Mouse (Mus musculus) embryonic facial prominence, embryonic 14.5 days (tissue): ENCODE data around the gene Myog. TPM values are rescaled to one million over a fixed set of nuclear protein-coding genes. Genes with fewer than 3 reads are reported as not detected.

Source experiments
- ATAC-seq: fragments of 200-750 bp; cut with Nextera tagmentation; 2 replicates; pipeline ENCODE4 v1.8.0; 2017; ENCODE audit warnings: low read depth, moderate number of reproducible peaks, moderate TSS enrichment
- DNase-seq: peaks from one replicate; pipeline ENCODE4 v3.0.0-alpha.2; 2015; ENCODE audit warnings: low spot score
- H3K27ac ChIP-seq: fragments of 300-500 bp; sonication (generic); replicated peaks from 2 replicates; pipeline ENCODE4 v1.5.1; 2014; ENCODE audit warnings: low read depth, mild to moderate bottlenecking, low read length, moderate library complexity
- H3K27me3 ChIP-seq: fragments of 300-500 bp; sonication (generic); replicated peaks from 2 replicates; pipeline ENCODE4 v1.6.1; 2014; ENCODE audit warnings: low read length; ENCODE audit not compliant: control insufficient read depth, insufficient read depth
- H3K36me3 ChIP-seq: fragments of 300-500 bp; sonication (generic); 2 replicates; pipeline ENCODE4 v1.6.1; 2014; ENCODE audit warnings: low read length, mixed read lengths; ENCODE audit not compliant: control insufficient read depth, insufficient read depth
- H3K4me1 ChIP-seq: fragments of 300-500 bp; sonication (generic); 2 replicates; pipeline ENCODE4 v1.6.1; 2014; ENCODE audit warnings: antibody characterized with exemption, low read length; ENCODE audit not compliant: control insufficient read depth, insufficient read depth
- H3K4me2 ChIP-seq: fragments of 300-500 bp; sonication (generic); 2 replicates; pipeline ENCODE4 v1.6.1; 2014; ENCODE audit warnings: low read depth, mild to moderate bottlenecking, low read length, moderate library complexity, mixed read lengths
- H3K4me3 ChIP-seq: fragments of 300-500 bp; sonication (generic); 2 replicates; pipeline ENCODE4 v1.5.1; 2014; ENCODE audit warnings: low read depth, mild to moderate bottlenecking, low read length
- H3K9ac ChIP-seq: fragments of 300-500 bp; sonication (generic); 2 replicates; pipeline ENCODE4 v1.6.1; 2014; ENCODE audit warnings: low read depth, mild to moderate bottlenecking, low read length, moderate library complexity, mixed read lengths
- H3K9me3 ChIP-seq: fragments of 300-500 bp; sonication (generic); 2 replicates; pipeline ENCODE4 v1.6.1; 2016; ENCODE audit warnings: low read length; ENCODE audit not compliant: control insufficient read depth
- WGBS: fragments of 180-500 bp; shearing (Covaris S2); extraction: QIAGEN DNeasy Blood & Tissue Kit; methylation state at CpG from one replicate; pipeline ENCODE4 v1.1.7; 2014; 5-methylcytosine and 5-hydroxymethylcytosine counted together
- polyA plus RNA-seq: library from polyadenylated mRNA; unstranded; fragments of >200 nt; fragmentation: Nextera tagmentation; extraction: Ambion mirVana; gene quantifications from 2 replicates; pipeline ENCODE4 v1.2.1, GENCODE M21; 2014

Myog gene
- polyA plus RNA-seq, 1 experiment from 2014 or later, result 223 TPM

DNA sequence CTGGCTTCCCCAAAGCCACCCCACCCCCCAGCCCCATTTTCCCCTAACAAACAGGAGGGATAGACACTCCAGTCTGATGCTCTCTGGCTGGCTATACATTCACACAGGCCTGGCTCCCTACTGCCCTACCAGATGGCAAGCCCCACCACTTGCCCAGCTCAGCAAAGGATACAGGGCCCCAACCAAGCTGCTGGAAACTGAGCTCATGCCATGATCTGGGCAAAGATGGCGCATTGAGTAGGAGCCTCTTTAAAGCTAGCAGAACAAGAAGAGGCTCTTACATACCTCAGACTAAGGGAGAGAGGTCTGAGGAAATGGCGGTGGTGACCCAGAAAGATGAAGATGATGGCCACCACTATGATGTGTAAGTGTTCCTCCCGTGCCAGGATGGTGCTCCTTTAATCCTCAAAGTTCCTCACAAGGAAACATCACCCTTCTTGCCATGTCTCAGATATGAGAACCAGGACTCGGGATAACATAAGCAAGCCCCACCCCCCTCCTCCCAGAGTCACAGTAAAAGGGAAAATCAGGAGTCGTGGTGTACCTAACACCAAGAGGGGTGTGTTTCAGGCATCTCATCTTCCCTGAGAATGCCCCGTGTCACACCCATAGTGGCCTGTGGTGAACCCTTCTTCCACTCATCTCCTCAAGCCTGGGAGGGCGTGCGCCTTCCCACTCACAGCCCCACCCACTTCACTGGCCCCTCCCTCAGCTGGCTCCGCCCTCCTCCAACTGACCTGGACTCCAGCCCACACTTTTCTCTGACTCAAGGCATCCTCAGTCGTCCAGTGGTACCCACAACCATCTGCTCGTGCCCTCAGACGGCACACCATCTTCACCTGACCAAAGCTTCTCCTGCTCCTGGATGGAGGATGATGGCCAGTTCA is 46.4 kb downstream of the Myog start:
- H3K27ac ChIP-seq, result no peak overlapping the region
- no peak for ATAC-seq
- no peaks in the 10 kb centered on the region for H3K36me3 ChIP-seq
- H3K4me1 ChIP-seq, result peaks cover 15% of the 10 kb centered on the region
- H3K4me3 ChIP-seq, result no peak overlapping the region
- H3K27me3 ChIP-seq, result no peaks in the 10 kb centered on the region
- DNase-seq, result no peak
- 85% methylated on average over 12 of the region's 12 CpGs for WGBS
- no peak overlapping the region for H3K9ac ChIP-seq
- H3K4me2 ChIP-seq, result no peak overlapping the region
- no peaks in the 10 kb centered on the region for H3K9me3 ChIP-seq

DNA sequence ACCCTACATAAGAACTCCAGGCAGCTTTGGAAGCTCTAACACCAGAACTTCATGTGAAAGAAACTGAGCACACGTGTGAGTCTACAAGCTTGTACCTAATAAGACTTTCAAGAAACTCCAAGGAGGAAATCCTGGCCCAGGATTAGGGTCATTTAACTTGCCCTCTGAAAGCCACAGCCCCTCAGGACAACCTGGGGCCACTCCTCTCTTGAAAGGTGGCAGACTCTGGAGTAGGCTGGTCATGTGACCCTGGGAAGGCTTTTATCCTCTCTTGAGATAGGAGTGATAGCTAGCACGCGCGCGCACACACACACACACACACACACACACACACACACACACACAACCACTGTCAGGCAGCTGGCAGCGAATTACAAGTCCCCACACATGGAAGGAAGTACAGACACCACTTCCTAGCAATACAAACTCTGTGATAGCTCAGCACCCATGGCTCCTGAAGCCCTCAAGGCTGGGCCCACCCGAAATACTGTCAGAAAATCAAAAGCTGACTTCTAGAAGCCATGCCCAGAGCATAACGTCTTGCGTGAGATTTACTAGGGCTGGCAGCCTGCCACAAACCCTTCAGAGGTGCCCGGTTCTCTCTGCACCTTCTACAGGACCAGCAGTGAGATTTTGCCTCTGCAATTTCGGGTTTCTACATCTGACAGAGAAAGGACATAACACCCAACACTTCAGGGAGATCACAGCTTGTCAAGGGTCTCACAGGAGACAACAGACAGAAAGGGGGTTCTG is 47.3 kb downstream of the Myog start:
- Histone ChIP-seq H3K4me1 (peaks cover 15% of the 10 kb centered on the region), H3K27ac (no peak overlapping the region), H3K27me3 (no peaks in the 10 kb centered on the region), H3K36me3 (no peaks in the 10 kb centered on the region), H3K9me3 (no peaks in the 10 kb centered on the region), H3K4me2 (no peak overlapping the region), H3K9ac (no peak overlapping the region), H3K4me3 (no peak overlapping the region)
- ATAC-seq, result no peak
- no peak for DNase-seq
- WGBS, result 76% methylated on average over 11 of the region's 11 CpGs

DNA sequence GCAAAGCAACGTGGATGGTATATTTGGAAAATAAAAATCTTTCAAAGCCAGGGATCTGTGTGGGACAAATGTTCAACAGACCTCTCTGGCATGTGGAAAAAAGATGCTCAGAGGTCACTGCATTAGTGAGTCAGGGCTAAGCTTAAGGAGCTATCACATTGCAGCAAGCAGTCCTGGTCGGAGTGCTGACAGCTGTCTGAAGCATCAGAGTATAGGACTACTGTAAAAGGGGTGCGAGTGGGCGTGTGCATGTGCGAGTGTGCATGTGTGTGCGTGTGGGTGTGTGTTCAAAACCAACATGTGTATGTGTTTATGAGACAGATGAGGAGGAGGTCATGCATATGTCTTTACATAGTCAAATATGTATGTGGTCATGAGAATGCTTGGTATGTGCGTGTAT is 49.4 kb downstream of the Myog start:
- 82% methylated on average over 7 of the region's 7 CpGs for WGBS
- peak; percentile 47 for ATAC-seq
- no peaks in the 10 kb centered on the region for H3K27me3 ChIP-seq
- no peak overlapping the region for H3K4me2 ChIP-seq
- no peaks in the 10 kb centered on the region for H3K9me3 ChIP-seq
- H3K36me3 ChIP-seq, result no peaks in the 10 kb centered on the region
- no peak for DNase-seq
- peaks cover 16% of the 10 kb centered on the region; the same call in 1 of the 2 replicates for H3K4me1 ChIP-seq
- H3K27ac ChIP-seq, result no peak overlapping the region
- H3K9ac ChIP-seq, result no peak overlapping the region
- no peak overlapping the region for H3K4me3 ChIP-seq

DNA sequence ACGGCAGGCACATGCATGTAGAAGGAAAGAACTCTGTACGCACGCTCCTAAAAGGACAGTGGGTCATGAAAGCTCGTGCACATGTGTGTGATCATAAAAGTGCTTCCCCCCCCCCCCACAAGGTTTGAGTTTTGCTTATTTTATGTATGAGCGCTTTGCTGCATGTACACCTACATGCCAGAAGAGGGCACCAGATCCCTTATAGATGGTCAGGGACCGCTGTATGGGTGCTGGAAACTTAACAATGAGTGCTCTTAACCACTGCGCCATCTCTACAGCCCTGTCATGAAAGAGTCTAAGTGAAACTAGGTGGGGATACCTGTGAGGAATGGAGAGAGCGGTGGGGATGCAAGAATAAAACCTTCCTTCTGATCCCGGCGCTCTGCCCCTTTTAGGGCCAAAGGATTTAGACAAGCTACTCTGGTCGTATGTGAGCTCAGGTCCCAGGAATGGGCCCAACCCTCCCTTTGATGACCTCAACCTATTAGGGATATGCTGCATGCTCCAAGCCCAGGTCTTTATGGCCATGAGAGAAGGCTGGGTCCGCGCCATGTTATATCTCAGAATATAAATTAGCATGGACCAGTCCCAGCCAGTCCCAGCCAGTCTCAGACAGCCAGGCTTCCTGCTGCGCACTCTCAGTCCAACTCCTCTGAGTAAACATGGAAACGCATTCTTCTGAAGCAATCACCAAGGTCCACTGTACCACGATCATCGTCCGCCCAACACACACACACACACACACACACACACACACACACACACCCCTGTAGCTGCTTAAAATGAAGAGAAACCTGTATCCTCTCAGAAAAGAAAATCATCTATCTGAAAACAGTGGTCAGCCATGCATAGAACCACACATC is 50.2 kb downstream of the Myog start:
- no peak for DNase-seq
- peaks cover 21% of the 10 kb centered on the region; the same call in 1 of the 2 replicates for H3K4me1 ChIP-seq
- H3K27me3 ChIP-seq, result no peaks in the 10 kb centered on the region
- H3K9me3 ChIP-seq, result no peaks in the 10 kb centered on the region
- WGBS, result 91% methylated on average over 18 of the region's 18 CpGs
- H3K4me2 ChIP-seq, result no peak overlapping the region
- no peak overlapping the region for H3K4me3 ChIP-seq
- no peak overlapping the region for H3K9ac ChIP-seq
- ATAC-seq, result no peak
- H3K27ac ChIP-seq, result no peak overlapping the region
- H3K36me3 ChIP-seq, result no peaks in the 10 kb centered on the region

DNA sequence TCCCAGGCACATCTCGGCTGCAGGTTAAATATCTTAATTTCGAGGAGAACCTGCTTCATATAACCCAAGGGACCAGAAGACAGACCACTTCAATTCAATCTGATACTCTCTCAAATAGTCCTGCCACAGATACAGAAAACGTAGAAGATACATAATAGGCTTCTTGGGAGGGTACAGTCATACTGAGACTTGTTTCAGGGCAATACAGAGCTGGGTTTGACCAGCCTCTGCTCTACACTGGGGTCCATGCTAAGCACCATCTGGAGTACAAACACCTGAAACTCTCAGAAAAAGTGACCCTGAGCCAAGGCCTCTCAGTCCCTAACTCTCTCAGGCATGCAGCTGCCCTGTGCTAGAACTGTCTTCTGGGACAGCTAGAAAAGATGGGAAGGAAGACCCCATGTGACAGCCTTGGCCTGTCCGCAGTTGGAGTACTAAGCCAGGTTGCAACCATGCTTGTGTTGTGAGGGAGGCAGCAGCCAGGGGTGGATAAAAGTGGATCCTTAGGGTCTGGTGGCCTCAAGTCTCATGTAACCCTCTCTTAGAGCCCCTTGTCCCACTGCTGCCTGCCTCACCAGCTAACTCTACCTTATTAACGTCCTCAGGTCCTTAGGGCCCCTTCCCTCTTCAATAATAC is 52.0 kb downstream of the Myog start:
- no peak overlapping the region for H3K4me2 ChIP-seq
- 72% methylated on average over 5 of the region's 5 CpGs for WGBS
- no peak overlapping the region for H3K27ac ChIP-seq
- peaks cover 14% of the 10 kb centered on the region; the same call in 1 of the 2 replicates for H3K4me1 ChIP-seq
- ATAC-seq, result no peak
- no peak for DNase-seq
- H3K36me3 ChIP-seq, result peaks cover 15% of the 10 kb centered on the region
- H3K4me3 ChIP-seq, result no peak overlapping the region
- H3K9me3 ChIP-seq, result no peaks in the 10 kb centered on the region
- H3K27me3 ChIP-seq, result no peaks in the 10 kb centered on the region
- no peak overlapping the region for H3K9ac ChIP-seq

Other genes with a start within 250 kb of the Myog start
- gene Btg2, start 210.9 kb upstream of the Myog start, polyA plus RNA-seq, result 37.9 and 41.3 TPM in 2 replicates
- 0.18 and 0.43 TPM in 2 replicates for gene Chit1, start 178.7 kb upstream of the Myog start, polyA plus RNA-seq
- 23.3 and 27.0 TPM in 2 replicates for gene Chil1, start 107.8 kb upstream of the Myog start, polyA plus RNA-seq
- gene Mybph, start 96.5 kb upstream of the Myog start, polyA plus RNA-seq, result 151 and 157 TPM in 2 replicates
- gene Adora1, start 54.6 kb upstream of the Myog start, polyA plus RNA-seq, result 1.5 and 1.8 TPM in 2 replicates
- 12.8 and 14.1 TPM in 2 replicates for gene Ppfia4, start 42.9 kb downstream of the Myog start, polyA plus RNA-seq
- 75.3 and 78.0 TPM in 2 replicates for gene Tmem183a, start 72.0 kb downstream of the Myog start, polyA plus RNA-seq
- not detected in 2 replicates for gene 4933406M09Rik, start 96.0 kb downstream of the Myog start, polyA plus RNA-seq
- 29.9 and 31.5 TPM in 2 replicates for gene Cyb5r1, start 115.6 kb downstream of the Myog start, polyA plus RNA-seq
- gene Adipor1, start 125.4 kb downstream of the Myog start, polyA plus RNA-seq, result 97.2 and 102 TPM in 2 replicates
- 24.6 and 24.7 TPM in 2 replicates for gene Klhl12, start 165.5 kb downstream of the Myog start, polyA plus RNA-seq
- 42.9 and 44.6 TPM in 2 replicates for gene Rabif, start 204.7 kb downstream of the Myog start, polyA plus RNA-seq